8 mouse cellular contexts compared by ENCODE assay signal in the genomic region with DNA sequence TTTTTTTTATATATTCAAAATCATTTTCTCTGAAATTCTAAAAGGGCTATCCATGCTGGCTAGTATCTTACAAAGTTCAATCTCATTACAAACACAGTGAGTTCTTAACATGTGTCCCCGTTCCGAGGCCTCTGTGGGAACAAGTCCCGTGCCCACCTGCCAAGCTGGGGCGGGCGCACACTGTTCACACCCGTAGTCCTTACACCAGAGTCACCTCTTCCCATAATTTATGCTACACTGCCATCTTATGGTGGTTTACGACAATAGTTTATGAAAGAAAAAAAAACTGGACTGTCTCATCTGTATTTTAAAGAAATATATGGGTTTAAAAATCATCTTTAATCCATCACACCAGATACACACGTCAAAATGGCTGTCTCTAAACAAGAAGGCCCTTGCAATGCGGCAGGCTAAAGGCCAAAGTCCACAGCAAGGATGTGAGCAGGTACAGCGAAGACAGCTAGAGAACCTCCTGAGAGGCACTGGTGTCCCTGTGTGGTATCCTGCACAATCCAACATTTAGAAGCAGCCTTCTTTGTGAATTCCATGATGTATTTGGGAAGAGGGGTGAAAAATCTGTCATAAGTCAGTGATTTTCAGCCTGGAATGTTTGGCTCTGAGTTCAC.
DNase-seq lines count a peak whose midpoint lies in the region; ATAC-seq and TF ChIP-seq lines count a peak whose summit lies in the region.

No protein-coding gene starts in this region.

- no peak for ATAC-seq in heart, embryonic 15.5 days (replicated peaks; ENCODE audit: insufficient number of reproducible peaks, insufficient read depth, low FRiP score, low read depth)

- no peaks in the 10 kb centered on the region for H3K27me3 ChIP-seq in heart, embryonic 15.5 days

- peak overlapping the region; percentile 39; the same call in 1 of the 2 replicates for H3K4me2 ChIP-seq in heart, embryonic 15.5 days

- H3K4me3 ChIP-seq in layer of hippocampus, adult 2 months, result no peak overlapping the region
- H3K4me3 ChIP-seq in heart, embryonic 15.5 days, result no peak overlapping the region

- WGBS in heart, embryonic 15.5 days, result 23% methylated on average over 10 of the region's 10 CpGs

- DNase-seq in layer of hippocampus, adult 2 months (ENCODE audit: low spot score in 2 of 2), result peak; percentile 57 to 66
- no peak for DNase-seq in layer of hippocampus, adult 8-10 months (ENCODE audit: low spot score in 2 of 2)
- DNase-seq in T-cell, adult 2 months (ENCODE audit: low spot score), result peak; percentile 43
- DNase-seq in embryo, embryonic 10 days (ENCODE audit: low spot score), result peak; percentile 83
- DNase-seq in kidney, postnatal 25 days, result peak; percentile 18 to 49
- peak; percentile 63 for DNase-seq in mesoderm, embryonic 11.5 days (ENCODE audit: low read depth, low spot score)
- DNase-seq in thymus, adult 18-20 months, result peak; percentile 52 to 71

- H3K9ac ChIP-seq in heart, embryonic 15.5 days, result no peak overlapping the region

- H3K36me3 ChIP-seq in heart, embryonic 15.5 days, result no peaks in the 10 kb centered on the region

- H3K4me1 ChIP-seq in heart, embryonic 15.5 days (replicated peaks), result peaks cover 12% of the 10 kb centered on the region

- peak overlapping the region; percentile 72 for H3K27ac ChIP-seq in layer of hippocampus, adult 2 months
- H3K27ac ChIP-seq in heart, embryonic 15.5 days, result no peak overlapping the region

- TF ChIP-seq CTCF in layer of hippocampus, adult 2 months (conservative IDR thresholded peaks at IDR 0.05), result peak; percentile 82

- no peaks in the 10 kb centered on the region for H3K9me3 ChIP-seq in heart, embryonic 15.5 days (replicated peaks)

Comparison
In these comparisons a context has a peak if more than half of its experiments do, and no peak if none do; other contexts are left out.
1. DNase-seq: peak in layer of hippocampus, adult 2 months (2 of 2), T-cell, adult 2 months (single experiment), embryo, embryonic 10 days (single experiment), kidney, postnatal 25 days (2 of 2), mesoderm, embryonic 11.5 days (single experiment) and thymus, adult 18-20 months (2 of 2); none in layer of hippocampus, adult 8-10 months (0 of 2).